In genomic region chr10:120201131-120201921, GRCm38 (mm10) we compare ENCODE assay signal across 8 mouse cellular contexts. TPM values are rescaled to one million over a fixed set of nuclear protein-coding genes. Genes with fewer than 3 reads are reported as not detected.
DNase-seq lines count a peak whose midpoint lies in the region; ATAC-seq and TF ChIP-seq lines count a peak whose summit lies in the region.

Tmbim4 (plus strand) TSS chr10:120201590.

- no peaks in the 10 kb centered on the region for H3K9me3 ChIP-seq in embryonic facial prominence, embryonic 12.5 days
- H3K9me3 ChIP-seq in stomach, embryonic 14.5 days (ENCODE audit: control insufficient read depth, low read depth, low read length) = no peaks in the 10 kb centered on the region

- H3K36me3 ChIP-seq in embryonic facial prominence, embryonic 12.5 days = no peaks in the 10 kb centered on the region
- H3K36me3 ChIP-seq in liver, adult 2 months (ENCODE audit: control insufficient read depth, insufficient read depth, low read length) = no peaks in the 10 kb centered on the region
- H3K36me3 ChIP-seq in stomach, embryonic 14.5 days (ENCODE audit: control insufficient read depth, insufficient read depth, low read length) = no peaks in the 10 kb centered on the region

- no peaks in the 10 kb centered on the region for H3K79me2 ChIP-seq in liver, adult 2 months (ENCODE audit: control insufficient read depth, insufficient read depth, low read length)

- peak within 1 kb of the TSS; percentile 90 for H3K4me2 ChIP-seq in embryonic facial prominence, embryonic 12.5 days (replicated peaks)
- peak within 1 kb of the TSS; percentile 93 for H3K4me2 ChIP-seq in stomach, embryonic 14.5 days (replicated peaks; ENCODE audit: low read depth, low read length)

- no peak for TF ChIP-seq POLR2A in cerebellum, adult 2 months (IDR thresholded peaks at IDR 0.05; ENCODE audit: borderline replicate concordance, insufficient read depth, low read length)
- TF ChIP-seq POLR2A in liver, adult 2 months (IDR thresholded peaks at IDR 0.05; ENCODE audit: extremely low read depth, insufficient read depth, low read length) = 0 out of 2 replicates have a peak, but pooled peaks have one; percentile 13

- H3K4me1 ChIP-seq in cerebellum, adult 2 months (ENCODE audit: control insufficient read depth, insufficient read depth, low read length) = no peaks in the 10 kb centered on the region
- no peaks in the 10 kb centered on the region for H3K4me1 ChIP-seq in embryonic facial prominence, embryonic 12.5 days
- 0 out of 2 replicates have a peak, but pooled peaks cover 1% of the 10 kb centered on the region for H3K4me1 ChIP-seq in liver, adult 2 months (ENCODE audit: control insufficient read depth, insufficient read depth, low read length)
- no peaks in the 10 kb centered on the region for H3K4me1 ChIP-seq in stomach, embryonic 14.5 days (ENCODE audit: control insufficient read depth, insufficient read depth, low read length)

- peak; percentile 18 to 20 for DNase-seq in cerebellum, adult 2 months
- DNase-seq in cerebellum, adult 9-11 months = no peak
- DNase-seq in heart, adult 9 months (ENCODE audit: low spot score in 2 of 2) = peak; percentile 84 to 89
- DNase-seq in kidney, adult 9 months = peak; percentile 68
- peak; percentile 46 for DNase-seq in liver, adult 2 months (ENCODE audit: extremely low read depth, low read depth, low spot score)
- peak; percentile 68 to 84 for DNase-seq in monocyte, adult 2 months (ENCODE audit: low read depth in 1 of 2, low spot score in 2 of 2)

- peak; percentile 60; the same call in 1 of the 2 replicates for ATAC-seq in embryonic facial prominence, embryonic 12.5 days (ENCODE audit: insufficient number of reproducible peaks, insufficient read depth, low FRiP score, low TSS enrichment)
- peak; percentile 65; the same call in 1 of the 2 replicates for ATAC-seq in stomach, embryonic 14.5 days (ENCODE audit: insufficient number of reproducible peaks, insufficient read depth, low FRiP score, low read depth)

- H3K4me3 ChIP-seq in cerebellum, adult 2 months (replicated peaks; ENCODE audit: insufficient read depth, low read depth, low read length) = peak within 1 kb of the TSS; percentile 29
- H3K4me3 ChIP-seq in embryonic facial prominence, embryonic 12.5 days = peak within 1 kb of the TSS; percentile 51
- H3K4me3 ChIP-seq in liver, adult 2 months (ENCODE audit: insufficient read depth, low read depth, low read length) = peak within 1 kb of the TSS; percentile 77
- H3K4me3 ChIP-seq in stomach, embryonic 14.5 days (ENCODE audit: low read depth, low read length) = peak within 1 kb of the TSS; percentile 49

- H3K9ac ChIP-seq in embryonic facial prominence, embryonic 12.5 days = peak within 1 kb of the TSS; percentile 64
- H3K9ac ChIP-seq in liver, adult 2 months (ENCODE audit: low read depth, low read length) = peak within 1 kb of the TSS; percentile 71
- 0 out of 2 replicates have a peak within 1 kb of the TSS, but pooled peaks have one; percentile 28 for H3K9ac ChIP-seq in stomach, embryonic 14.5 days (replicated peaks; ENCODE audit: low read depth, low read length)

- H3K27me3 ChIP-seq in cerebellum, adult 2 months (ENCODE audit: control insufficient read depth, insufficient read depth, low read length) = no peaks in the 10 kb centered on the region; the same call in 1 of the 2 replicates
- peaks cover 9% of the 10 kb centered on the region; the same call in 1 of the 2 replicates for H3K27me3 ChIP-seq in embryonic facial prominence, embryonic 12.5 days
- no peaks in the 10 kb centered on the region for H3K27me3 ChIP-seq in liver, adult 2 months (ENCODE audit: control insufficient read depth, insufficient read depth, low read length)
- no peaks in the 10 kb centered on the region for H3K27me3 ChIP-seq in stomach, embryonic 14.5 days (ENCODE audit: control insufficient read depth, insufficient read depth, low read length)

- no peak for TF ChIP-seq CTCF in cerebellum, adult 2 months (IDR thresholded peaks at IDR 0.05; ENCODE audit: borderline replicate concordance, insufficient read depth, low read depth, low read length)
- TF ChIP-seq CTCF in liver, adult 2 months (IDR thresholded peaks at IDR 0.05; ENCODE audit: low read depth, low read length) = no peak

- H3K27ac ChIP-seq in cerebellum, adult 2 months (ENCODE audit: insufficient read depth, low read length) = no peak within 1 kb of the TSS
- H3K27ac ChIP-seq in embryonic facial prominence, embryonic 12.5 days = no peak within 1 kb of the TSS
- peak within 1 kb of the TSS; percentile 19 for H3K27ac ChIP-seq in liver, adult 2 months (replicated peaks; ENCODE audit: insufficient read depth, low read depth, low read length)
- no peak within 1 kb of the TSS for H3K27ac ChIP-seq in stomach, embryonic 14.5 days (ENCODE audit: low read length)

- 2% methylated on average over 65 of the region's 65 CpGs for WGBS in cerebellum, adult 2 months
- 2% methylated on average over 65 of the region's 65 CpGs for WGBS in embryonic facial prominence, embryonic 12.5 days
- WGBS in liver, adult 2 months = 2% methylated on average over 65 of the region's 65 CpGs
- 2% methylated on average over 65 of the region's 65 CpGs for WGBS in stomach, embryonic 14.5 days

RNA-seq across cellular contexts. Expression of gene Tmbim4, which starts in this region (rescaled TPM):
- 122 and 127 TPM in 2 replicates for polyA plus RNA-seq in cerebellum, adult 2 months (2012; rRNA removed)
- 67.8 and 68.1 TPM in 2 replicates for polyA plus RNA-seq in embryonic facial prominence, embryonic 12.5 days (2016; fragmentation: Nextera tagmentation; extraction: Ambion mirVana)
- total RNA-seq in liver, adult 2 months (2014; rRNA removed) = 97.6 and 115 TPM in 2 replicates
- 324 and 346 TPM in 2 replicates for polyA plus RNA-seq in liver, adult 2 months (2012; rRNA removed)
- 104 and 110 TPM in 2 replicates for polyA plus RNA-seq in stomach, embryonic 14.5 days (2014; fragmentation: Nextera tagmentation; extraction: Ambion mirVana)
